Mouse (Mus musculus): Measurements from ENCODE around the gene Hist1h3c.

GRCm38 (mm10) chr13:23708654-23709053, 36.7 kb downstream of the Hist1h3c start:
- TF ChIP-seq FOSL1 (IDR thresholded peaks at IDR 0.05; ENCODE audit: insufficient read depth, low read length, poor library complexity, severe bottlenecking), result no peak
- no peak for TF ChIP-seq CEBPB (IDR thresholded peaks at IDR 0.05; ENCODE audit: low read depth)
